Mouse (Mus musculus) hematopoietic stem cell, adult 5-6 weeks (primary cell): ENCODE data around the gene Hmx1. TPM values are rescaled to one million over a fixed set of nuclear protein-coding genes. Genes with fewer than 3 reads are reported as not detected.

ENCODE experiments used
- ATAC-seq, 2 experiments: fragments of 125-278 bp in 1 of 2; replicated peaks in 1 of 2; 2 replicates each; pipeline ENCODE4 v1.8.0; 2016 to 2017; ENCODE audit warnings: inconsistent platforms in 2 of 2, mild to moderate bottlenecking in 2 of 2, moderate number of reproducible peaks in 2 of 2, low read depth in 1 of 2, moderate TSS enrichment in 1 of 2; ENCODE audit not compliant: low FRiP score in 2 of 2, poor library complexity in 2 of 2, severe bottlenecking in 2 of 2, insufficient read depth in 1 of 2, low TSS enrichment in 1 of 2
- total RNA-seq: library from RNA; stranded (forward); fragments of 172-1452, 232-1000 nt; gene quantifications from 2 replicates; pipeline ENCODE4 v1.2.3, GENCODE M21; 2017

The Hmx1 gene
- total RNA-seq, 1 experiment from 2014 or later, result not detected

- no peak for ATAC-seq
Observed at GRCm38 (mm10) chr5:35434703-35435102, 45.8 kb downstream of the Hmx1 start.

- ATAC-seq, result no peak
Observed at GRCm38 (mm10) chr5:35438805-35439204, 49.9 kb downstream of the Hmx1 start.

GRCm38 (mm10) chr5:35440459-35440858 lies 51.6 kb downstream of the Hmx1 start:
- ATAC-seq, result no peak

- no peak for ATAC-seq
Observed at GRCm38 (mm10) chr5:35441411-35441810, 52.5 kb downstream of the Hmx1 start.

- no peak for ATAC-seq
Observed at GRCm38 (mm10) chr5:35444731-35445130, 55.8 kb downstream of the Hmx1 start.

GRCm38 (mm10) chr5:35447656-35448443 lies 58.9 kb downstream of the Hmx1 start:
- no peak for ATAC-seq

Other genes with a start within 250 kb of the Hmx1 start
- gene Adra2c, start 110.8 kb upstream of the Hmx1 start, total RNA-seq, result not detected in 2 replicates
- not detected in 2 replicates for gene Cpz, start 136.6 kb downstream of the Hmx1 start, total RNA-seq
- 4.4 and 14.6 TPM in 2 replicates for gene Trmt44, start 186.0 kb downstream of the Hmx1 start, total RNA-seq
- 16.3 and 24.4 TPM in 2 replicates for gene Acox3, start 193.9 kb downstream of the Hmx1 start, total RNA-seq